Mouse (Mus musculus): ENCODE results near the gene Wdr3. TPM values are rescaled to one million over a fixed set of nuclear protein-coding genes. Genes with fewer than 3 reads are reported as not detected.

Gene Wdr3
- 127 and 153 TPM in 2 replicates for total RNA-seq (2017)

DNA sequence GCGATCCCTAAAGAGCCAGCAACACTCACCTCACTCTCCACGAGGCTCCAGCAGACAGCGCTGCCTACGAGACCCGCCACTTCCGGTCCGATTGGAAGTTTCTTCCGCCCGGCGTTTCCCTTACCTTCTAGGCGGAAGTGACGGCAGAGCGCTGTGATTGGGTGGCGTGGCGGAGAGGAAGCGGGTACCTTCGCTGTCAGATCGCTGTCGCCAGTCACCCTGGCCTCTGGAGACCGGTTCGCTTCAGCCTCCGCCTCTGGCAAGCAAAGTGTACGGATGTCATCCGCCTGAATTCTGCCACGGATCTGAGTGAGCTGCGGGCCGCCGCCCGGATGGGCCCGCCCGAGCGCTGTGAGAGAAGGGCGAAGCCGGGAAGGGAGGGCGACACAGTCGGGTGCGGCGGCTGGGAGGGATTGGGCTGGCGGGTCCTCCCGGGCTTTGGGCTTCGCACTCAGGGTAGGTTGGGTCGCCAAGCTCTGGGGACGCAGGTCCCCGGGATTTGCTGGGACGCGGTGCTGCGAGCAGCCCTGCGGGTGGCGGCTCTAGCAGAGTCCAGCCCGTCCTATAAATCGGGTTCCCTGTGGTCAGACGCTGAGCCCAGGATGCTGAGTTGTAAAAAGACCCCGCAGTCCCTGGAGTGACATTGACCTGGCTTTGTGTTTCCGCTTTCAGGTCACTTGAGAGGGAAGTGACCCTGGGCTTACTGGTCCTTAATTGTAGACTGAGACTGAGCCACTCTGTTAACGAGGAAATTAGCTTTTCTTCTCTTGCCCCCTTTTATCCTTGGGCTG, at the start of gene Wdr3, which contains the start of gene Gdap2:
Gene Wdr3, minus strand, starts transcription at position 93 of the 791 bp plus-strand sequence.
Gene Gdap2, plus strand, starts transcription at position 67 of the 791 bp plus-strand sequence.
- peak; percentile 98 for ATAC-seq (replicated peaks; ENCODE audit: low read depth, poor library complexity, severe bottlenecking)

DNA sequence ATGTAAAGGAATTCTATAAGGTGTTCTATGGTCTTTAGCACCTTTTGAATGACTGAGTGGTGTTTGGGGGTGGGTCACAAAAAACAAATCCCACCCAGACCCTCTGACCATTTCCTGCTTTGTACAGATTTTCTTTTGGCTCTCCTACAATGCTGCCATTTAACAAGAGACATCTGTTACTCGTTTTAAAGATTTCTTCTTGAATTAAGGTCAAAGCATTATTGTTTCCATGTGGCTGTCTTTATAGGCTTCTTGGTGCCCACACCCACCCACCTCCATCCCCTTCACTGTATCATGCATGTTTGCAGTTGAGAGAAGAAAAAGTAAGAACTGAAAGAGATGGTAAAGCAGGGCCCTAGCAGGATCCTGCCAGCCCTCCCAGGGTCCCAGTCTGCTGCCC, 44.8 kb upstream of the Wdr3 start:
- ATAC-seq (replicated peaks; ENCODE audit: low read depth, poor library complexity, severe bottlenecking) = no peak

DNA sequence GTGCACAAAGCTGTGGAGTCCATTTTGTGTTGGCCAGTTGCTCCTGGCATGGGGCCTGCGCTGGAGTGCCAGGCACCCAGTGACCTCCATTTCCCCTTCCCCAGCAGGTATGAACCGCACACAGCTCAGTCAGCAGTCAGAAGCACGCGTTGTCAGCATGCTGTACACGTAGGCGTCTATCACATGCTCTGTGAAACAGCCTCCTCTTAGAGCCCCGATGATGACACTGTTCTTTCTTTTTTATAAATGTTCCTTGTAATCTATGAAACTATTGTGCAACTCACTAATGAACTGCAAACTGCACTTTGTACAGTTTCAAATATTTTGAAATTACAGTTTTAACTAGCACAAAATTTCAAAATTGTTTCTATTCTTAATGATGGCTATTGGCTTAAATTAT, 39.3 kb upstream of the Wdr3 start:
- no peak for ATAC-seq (replicated peaks; ENCODE audit: low read depth, poor library complexity, severe bottlenecking)

DNA sequence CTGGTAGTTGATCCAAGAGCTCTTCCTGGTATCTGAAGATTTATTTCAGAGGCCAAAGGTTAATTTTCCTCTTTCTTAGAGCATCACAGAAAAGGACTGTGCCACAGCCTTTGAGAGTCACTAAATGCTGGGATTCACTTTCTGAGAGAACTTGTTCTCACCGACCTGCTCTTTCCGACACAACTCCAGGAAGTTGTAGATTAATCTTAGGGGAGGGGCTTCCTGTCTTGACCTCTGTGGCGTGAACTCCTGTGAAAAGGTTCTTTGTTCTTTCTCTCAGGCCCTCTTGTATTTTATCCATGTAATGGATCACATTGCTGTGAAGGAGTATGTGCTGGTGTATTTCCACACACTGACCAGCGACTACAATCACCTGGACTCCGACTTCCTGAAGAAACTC, 32.0 kb upstream of the Wdr3 start:
- ATAC-seq (replicated peaks; ENCODE audit: low read depth, poor library complexity, severe bottlenecking) = 0 out of 2 replicates have a peak, but pooled peaks have one; percentile 56

DNA sequence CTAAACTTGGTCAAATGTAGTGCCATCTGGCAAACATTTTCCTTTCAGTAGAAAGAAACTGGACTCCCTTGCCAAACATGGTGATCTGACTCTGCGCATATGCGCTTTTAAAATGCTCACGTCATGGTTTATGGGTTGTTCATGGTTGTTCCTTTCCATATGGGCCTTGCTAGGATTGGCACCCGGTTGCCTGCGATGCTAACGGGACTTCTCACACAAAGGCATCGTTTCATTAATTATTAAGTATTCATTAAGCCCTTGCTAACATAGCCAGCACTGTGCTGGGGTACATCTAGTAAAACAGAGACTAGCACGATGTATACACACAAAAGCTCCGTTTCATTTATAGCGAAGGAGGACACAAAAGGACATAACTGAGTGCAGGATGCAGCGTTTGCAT, 27.7 kb upstream of the Wdr3 start:
- no peak for ATAC-seq (replicated peaks; ENCODE audit: low read depth, poor library complexity, severe bottlenecking)

DNA sequence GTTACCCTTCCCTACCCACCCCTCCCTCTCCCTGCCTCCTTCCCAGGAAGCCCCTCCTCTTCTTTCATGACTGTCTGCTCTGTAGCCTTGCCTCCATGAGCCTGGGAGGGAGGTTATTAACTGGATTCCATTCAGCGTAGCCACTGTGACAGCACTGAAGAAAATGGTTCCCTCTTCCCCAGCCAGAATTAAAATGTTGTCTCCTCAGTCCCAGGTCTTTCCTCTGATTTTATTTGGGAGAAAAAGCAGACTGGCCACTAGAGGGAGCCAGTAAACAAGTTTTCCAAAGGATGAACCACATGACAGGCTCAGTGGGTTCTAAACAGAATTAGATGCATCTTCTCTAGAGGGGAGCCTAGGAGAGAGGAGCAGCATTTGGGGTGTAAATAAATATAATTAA, 27.2 kb upstream of the Wdr3 start:
- ATAC-seq (replicated peaks; ENCODE audit: low read depth, poor library complexity, severe bottlenecking) = peak; percentile 77; the same call in 1 of the 2 replicates

DNA sequence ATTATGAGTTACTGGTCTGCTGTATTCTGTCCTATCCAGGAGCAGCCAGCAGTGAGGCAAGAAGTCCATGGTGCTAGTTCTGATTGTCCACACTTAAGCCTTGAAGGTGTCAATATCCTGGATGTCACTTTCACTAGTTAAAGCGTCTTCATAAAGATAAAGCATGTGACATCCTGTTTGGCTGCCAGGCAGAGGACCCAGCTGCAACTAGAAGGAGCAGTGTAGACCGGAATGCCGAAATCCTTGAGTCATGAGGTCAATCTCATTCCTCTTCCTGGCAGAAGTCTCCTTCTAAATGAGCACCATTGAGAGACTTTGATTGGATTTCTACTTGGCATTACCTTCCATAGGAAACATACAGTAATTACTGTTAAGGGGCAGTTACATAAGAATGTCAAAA, 18.3 kb upstream of the Wdr3 start:
- no peak for ATAC-seq (replicated peaks; ENCODE audit: low read depth, poor library complexity, severe bottlenecking)

DNA sequence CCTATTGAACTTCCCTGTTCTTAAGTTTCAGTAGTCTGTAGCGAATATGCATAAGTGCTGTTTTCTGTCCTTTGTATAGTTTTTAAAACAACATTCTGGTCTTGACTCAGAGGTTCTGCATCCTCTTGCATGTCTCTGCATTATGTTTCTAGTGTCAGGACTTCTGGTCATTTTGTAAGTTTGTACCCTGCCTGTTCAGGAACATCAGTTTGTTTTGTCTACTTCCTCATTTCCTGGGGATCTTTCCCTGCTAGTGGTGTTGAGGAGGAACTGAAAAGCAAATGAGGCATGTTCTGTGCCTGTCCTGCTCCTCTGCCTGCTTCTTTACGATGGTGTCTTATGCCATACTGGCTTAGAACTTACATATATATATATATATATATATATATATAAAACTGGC, 13.8 kb upstream of the Wdr3 start:
- ATAC-seq (replicated peaks; ENCODE audit: low read depth, poor library complexity, severe bottlenecking) = peak; percentile 92

DNA sequence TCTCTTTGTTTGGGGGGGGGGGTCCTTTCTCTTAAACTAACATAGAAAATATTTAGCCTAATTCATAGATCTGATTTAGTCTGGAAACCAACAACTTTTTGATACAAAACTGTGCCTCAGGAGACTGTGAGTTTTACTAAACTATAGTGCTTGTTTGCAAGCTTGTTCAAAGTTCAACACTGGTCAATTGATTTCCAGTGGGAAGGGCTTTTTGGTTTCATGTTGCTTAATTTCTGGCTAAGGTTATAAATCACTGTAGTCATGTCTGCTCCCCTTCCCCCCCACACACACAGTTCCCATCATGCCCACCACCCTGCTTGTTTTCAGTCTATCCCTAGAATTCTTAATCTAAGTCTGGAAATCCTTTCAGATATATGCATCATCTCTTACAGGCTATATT, 2.8 kb upstream of the Wdr3 start:
- ATAC-seq (replicated peaks; ENCODE audit: low read depth, poor library complexity, severe bottlenecking) = no peak

DNA sequence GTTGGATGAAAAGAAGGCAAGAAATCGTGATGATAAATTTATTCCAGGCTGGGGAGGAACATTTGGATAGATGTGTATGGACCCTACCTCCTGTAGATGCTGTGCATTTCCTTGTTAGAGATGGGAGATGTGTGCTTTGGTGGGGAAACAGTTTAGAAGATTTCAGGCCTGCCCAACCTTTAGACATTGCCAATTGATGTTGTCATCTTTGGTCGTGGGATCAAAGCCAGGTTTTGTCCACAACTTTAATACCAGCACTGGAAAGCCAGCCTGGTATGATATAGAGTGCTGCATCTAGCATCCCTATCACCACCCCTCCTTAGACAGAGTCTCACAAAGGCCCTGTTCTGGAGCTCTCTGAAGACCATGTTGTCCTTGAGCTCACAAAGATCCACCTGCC, 1.3 kb upstream of the Wdr3 start:
- no peak for ATAC-seq (replicated peaks; ENCODE audit: low read depth, poor library complexity, severe bottlenecking)

DNA sequence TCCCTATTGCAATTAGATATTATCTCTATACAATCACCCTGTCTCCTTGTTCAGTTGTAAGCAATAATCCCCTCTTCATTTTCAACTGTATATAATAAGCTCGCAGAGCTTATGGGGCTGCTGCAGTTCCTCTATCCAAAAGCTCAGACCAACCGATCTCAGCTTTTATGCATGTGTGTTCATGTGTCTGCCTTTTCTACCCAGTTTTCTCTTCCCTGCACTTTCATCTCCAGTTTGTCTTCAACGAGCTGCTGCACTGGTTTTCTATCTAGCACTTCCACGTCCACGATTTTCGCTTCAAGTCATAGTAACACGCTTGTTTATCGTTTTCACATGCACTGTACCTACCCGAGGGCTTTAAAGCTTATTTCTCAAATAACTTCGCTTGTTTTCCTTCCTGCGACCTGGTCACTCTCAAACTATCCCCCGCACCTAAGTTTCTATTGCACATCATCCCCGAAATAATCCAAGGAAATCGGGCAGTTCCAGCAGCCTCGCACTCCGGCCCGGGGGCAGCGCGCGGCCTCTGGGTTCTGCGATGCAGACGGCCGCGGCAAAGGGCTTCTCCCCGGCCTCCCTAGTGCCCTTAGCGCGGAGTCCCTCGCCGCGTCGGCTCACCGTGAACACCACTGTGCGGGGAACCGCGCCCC, 417 bp downstream of the Wdr3 start:
- ATAC-seq (replicated peaks; ENCODE audit: low read depth, poor library complexity, severe bottlenecking) = no peak

DNA sequence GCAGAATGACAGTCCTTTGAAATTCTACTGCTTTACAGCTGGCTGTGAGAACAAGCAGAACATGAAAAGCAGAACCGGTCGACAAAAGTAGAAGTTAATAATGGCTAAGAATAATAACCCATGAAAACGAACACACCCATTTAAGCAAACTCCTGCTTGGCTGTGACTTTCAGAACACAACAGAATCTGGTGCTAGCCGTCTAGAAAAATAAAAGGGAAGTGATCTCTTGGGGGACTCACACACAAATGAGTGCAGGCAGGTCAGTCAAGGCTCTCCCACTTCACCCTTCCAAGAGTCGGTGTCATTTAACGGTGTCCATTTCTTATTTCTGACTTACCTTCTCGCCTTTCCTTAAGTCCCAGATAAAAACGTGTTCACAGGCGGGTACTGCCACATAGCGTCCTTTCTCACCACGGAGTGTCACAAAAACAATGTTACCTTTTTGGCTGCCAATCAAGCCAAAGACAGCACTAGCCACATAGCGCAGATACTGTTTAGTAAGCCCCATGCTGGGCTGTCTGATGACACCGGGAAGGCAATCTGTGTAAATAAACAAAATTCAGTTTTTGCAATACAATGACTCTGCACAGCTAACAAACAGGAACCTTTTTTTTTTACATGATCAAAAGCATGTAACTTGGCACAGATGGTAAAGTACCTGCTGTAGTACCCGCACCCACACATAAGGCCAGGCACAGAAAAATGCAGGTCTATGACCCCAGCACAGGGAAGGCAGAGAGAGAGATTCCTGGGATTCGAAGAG, 1.3 kb downstream of the Wdr3 start:
- no peak for ATAC-seq (replicated peaks; ENCODE audit: low read depth, poor library complexity, severe bottlenecking)

DNA sequence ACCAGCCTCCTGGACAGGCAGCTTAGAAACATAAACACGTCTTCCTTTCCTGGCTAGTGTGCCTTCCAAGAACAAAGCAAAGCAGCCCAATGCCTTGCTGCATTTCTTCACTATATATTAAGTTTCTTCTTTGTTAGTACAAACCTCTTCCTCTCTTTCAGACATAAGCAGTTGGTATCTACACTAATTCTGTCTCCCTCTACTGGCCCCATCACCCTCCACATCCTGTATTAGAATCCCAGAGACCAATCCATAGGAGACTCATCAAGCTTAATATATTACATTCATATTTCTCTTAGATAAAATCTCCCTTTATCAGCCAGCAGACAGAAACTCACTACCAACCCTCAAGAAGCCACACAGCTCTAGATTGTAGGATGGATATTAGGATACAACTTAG, 39.8 kb downstream of the Wdr3 start:
- ATAC-seq (replicated peaks; ENCODE audit: low read depth, poor library complexity, severe bottlenecking) = no peak

DNA sequence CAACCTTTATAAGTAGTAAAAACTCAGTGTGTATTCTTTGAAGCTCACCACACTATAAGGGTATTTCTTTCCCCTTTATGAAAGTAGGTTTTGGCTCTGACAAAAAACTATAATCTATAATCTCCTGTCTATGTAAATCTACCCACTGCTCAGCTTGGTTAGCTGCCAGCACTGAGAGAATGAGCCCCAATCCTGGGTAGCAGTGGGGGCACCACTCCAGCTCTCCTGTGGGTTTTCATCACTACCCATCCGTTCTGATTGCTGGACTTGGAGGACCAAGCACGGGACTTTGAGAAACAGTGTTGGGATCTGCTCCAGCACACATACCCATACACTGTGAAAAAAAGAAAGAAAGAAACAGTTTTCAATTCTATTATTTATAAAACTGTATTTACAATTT, 40.2 kb downstream of the Wdr3 start:
- ATAC-seq (replicated peaks; ENCODE audit: low read depth, poor library complexity, severe bottlenecking) = no peak

DNA sequence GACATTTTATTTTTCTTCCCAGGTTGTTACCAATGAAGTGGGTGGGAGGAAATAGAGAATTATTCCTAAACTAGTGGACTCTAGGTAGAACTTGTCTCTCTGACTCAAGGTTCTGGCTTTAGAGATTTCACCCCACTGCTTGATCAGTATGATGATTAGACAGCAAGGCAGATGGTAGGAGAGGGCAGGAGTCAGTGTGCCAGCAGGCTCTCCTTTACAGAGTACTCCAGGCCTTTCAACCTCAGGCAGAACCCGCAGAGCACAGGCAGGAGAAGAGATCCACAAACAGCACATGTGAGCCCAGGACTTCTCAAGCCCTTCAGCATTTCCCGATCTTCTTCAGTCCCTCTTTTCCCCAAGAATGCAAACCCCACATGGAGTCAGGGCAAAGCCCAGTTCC, 43.5 kb downstream of the Wdr3 start:
- ATAC-seq (replicated peaks; ENCODE audit: low read depth, poor library complexity, severe bottlenecking) = no peak

DNA sequence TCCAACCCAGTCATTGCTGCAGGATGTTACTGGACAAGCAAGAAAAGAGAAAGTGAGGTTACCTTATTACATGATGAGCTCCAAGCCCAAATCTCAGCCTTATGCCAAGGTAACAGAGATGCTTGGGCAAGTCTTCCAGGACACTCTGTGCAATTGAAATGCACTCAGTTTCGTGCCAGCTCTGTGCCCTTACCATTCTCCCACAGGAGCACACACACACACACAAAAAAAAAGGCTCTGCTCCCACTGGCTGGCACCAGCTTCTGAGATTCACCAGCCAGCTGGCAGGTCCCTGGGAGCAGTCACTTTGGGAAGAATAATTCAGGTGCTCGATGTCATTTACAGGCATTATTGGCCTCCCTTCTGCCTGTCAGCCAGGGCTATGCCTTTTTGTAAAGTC, 55.5 kb downstream of the Wdr3 start:
- ATAC-seq (replicated peaks; ENCODE audit: low read depth, poor library complexity, severe bottlenecking) = no peak

DNA sequence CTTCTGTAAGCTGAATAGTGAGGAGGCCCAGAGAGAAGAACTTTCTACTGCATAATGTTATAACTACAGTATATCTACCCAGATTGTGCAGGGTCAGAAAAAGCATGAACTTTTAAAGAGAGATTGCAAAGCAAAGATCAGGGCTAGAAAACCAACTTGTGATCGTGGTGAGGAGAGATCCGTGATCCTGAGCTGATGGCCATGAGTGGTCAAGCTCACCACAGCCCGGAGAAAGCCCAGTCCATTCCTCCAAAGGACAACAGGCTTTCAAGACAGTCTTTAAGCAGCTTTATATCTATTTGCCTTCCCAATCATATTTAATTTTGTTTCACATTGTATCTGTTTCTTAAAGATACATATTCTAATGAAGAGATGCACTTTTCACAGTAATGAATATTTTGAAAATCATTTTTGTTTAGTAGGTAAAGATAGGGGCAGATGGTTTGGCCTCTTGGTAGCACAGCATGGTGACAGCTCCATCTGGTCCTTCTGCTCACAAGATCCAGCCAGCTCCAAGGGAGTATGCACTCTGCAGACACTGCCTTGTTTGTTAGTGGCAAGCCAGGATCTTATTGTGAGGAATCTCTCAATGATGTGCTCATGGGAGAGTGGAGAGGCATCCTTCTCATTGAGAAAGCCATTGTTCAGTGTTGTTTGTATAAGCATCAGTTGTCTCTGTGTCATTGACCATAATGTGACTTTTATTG, 59.7 kb downstream of the Wdr3 start:
- no peak for ATAC-seq (replicated peaks; ENCODE audit: low read depth, poor library complexity, severe bottlenecking)

Measured in common myeloid progenitor, adult 5-6 weeks (primary cell).